Mouse (Mus musculus) neural tube, embryonic 13.5 days (tissue): ENCODE data around the gene Pdcd4. TPM values are rescaled to one million over a fixed set of nuclear protein-coding genes. Genes with fewer than 3 reads are reported as not detected.

Source experiments
- polyA plus RNA-seq: library from polyadenylated mRNA; unstranded; fragments of >200 nt; fragmentation: Nextera tagmentation; extraction: Ambion mirVana; gene quantifications from 2 replicates; pipeline ENCODE4 v1.2.1, GENCODE M21; 2015

The Pdcd4 gene
- polyA plus RNA-seq, 1 experiment from 2014 or later = 80.5 TPM

Other genes with a start within 250 kb of the Pdcd4 start
- 0.47 and 0.88 TPM in 2 replicates for gene Rbm20, start 214.9 kb upstream of the Pdcd4 start, polyA plus RNA-seq
- gene Shoc2, start 52.1 kb downstream of the Pdcd4 start, polyA plus RNA-seq = 71.5 and 72.9 TPM in 2 replicates
- 143 and 148 TPM in 2 replicates for gene Bbip1, start 52.4 kb downstream of the Pdcd4 start, polyA plus RNA-seq
- gene Adra2a, start 151.9 kb downstream of the Pdcd4 start, polyA plus RNA-seq = 2.9 TPM in 2 replicates